Mouse (Mus musculus) monocyte, adult 2 months (primary cell): ENCODE measurements around the gene Lat.
A peak's percentile ranks its signal among the peaks of the same experiment; 100 is the strongest.
"Not testable (repeated sequence)": the region's sequence is repeated elsewhere in the genome, so short reads cannot be mapped to it uniquely, and the experiment has no call there.

Experiments
- DNase-seq, 2 experiments: peaks; one replicate each; pipeline ENCODE4 v3.0.0; 2022; ENCODE audit warnings: low spot score in 2 of 2, low read depth in 1 of 2

Lat gene

GRCm38 (mm10) chr7:126369393-126369792 is at the start of gene Lat:
Gene Lat (minus strand): TSS chr7:126369570.
- DNase-seq = no peak

GRCm38 (mm10) chr7:126418496-126418895 is 49.1 kb upstream of the Lat start:
- no peak for DNase-seq

DNA sequence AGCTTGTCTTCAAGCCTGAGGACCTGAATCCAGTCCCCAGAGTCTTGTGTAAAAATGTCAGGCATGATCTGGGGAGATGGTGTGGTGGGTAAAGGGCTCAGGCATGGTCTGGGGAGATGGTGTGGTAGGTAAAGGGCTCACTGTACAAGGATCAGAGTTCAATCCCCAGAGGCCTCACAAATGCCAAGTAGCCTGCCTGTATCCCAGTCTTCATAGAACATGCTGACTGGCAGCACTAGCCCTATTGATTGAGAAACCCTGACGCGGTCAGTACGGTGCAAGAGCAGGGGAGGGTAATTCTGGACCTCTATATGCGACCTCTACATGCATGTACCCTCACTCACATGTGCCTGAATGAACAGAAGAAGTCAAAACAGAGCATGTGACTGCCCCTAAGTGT is 48.2 kb upstream of the Lat start:
- DNase-seq = no peak

GRCm38 (mm10) chr7:126417045-126417444 is 47.7 kb upstream of the Lat start:
- DNase-seq = no peak

GRCm38 (mm10) chr7:126416615-126417014 is 47.2 kb upstream of the Lat start:
- no peak for DNase-seq

GRCm38 (mm10) chr7:126414725-126415124 is 45.4 kb upstream of the Lat start, which contains the start of gene Cd19:
Gene Cd19 (minus strand): TSS chr7:126414889.
- no peak for DNase-seq

DNA sequence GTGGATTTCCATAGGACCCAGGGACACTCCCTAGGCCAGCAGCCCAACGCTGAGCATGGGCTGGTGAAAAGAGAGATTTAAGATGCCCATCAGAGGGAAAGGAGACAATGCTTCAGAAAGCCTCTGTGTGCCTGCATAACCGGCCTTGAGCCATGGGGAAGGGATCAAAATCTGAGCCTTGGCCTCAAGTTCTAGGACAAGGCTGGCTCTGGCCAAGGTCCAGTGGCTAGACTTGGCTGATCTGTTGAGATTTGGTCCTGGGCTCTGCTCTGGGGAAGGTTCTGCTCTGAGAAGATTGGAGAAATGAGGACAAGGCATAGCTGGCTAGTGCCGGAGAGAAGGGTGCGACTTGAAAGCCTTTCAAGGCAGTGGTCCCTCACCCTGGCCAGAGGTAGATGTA is 41.7 kb upstream of the Lat start:
- no peak for DNase-seq

DNA sequence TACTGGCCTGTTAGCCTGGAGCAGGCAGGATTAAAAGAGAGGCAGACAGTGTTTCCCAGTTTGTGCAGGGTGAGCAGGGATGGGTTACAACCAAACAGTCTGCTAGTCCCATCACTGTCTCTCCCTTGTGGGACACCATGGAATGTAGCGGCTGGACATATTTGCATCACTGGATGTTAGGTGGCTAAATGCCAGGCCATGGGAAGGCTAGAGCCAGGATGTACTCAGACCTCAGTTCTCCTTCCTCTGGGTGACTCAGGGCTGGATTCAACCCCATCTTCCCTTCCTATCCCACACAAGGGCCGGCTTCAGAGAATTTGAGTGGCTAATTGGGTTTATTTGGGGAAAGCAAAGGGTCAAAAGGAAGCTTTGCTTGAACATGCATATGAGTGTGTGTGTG is 39.3 kb upstream of the Lat start:
- DNase-seq = no peak

DNA sequence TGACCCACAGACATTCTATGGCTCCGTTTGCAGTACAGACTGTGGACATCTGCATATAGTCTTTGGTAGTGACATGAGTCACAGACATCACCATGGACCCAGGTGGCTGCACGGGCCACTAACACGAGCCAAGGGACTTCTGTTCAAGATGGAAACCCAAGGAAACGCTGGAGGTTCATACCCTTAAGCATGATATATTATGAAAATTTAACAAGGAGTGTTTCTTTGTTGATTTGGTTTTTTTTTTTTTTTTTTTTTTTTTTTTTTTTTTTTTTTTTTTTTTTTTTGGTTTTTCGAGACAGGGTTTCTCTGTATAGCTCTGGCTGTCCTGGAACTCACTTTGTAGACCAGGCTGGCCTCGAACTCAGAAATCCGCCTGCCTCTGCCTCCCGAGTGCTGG is 33.1 kb upstream of the Lat start:
- DNase-seq = not testable (repeated sequence)

GRCm38 (mm10) chr7:126399548-126399947 is 30.2 kb upstream of the Lat start:
- peak; percentile 13 to 68 for DNase-seq

GRCm38 (mm10) chr7:126397822-126398221 is 28.5 kb upstream of the Lat start:
- DNase-seq = no peak

DNA sequence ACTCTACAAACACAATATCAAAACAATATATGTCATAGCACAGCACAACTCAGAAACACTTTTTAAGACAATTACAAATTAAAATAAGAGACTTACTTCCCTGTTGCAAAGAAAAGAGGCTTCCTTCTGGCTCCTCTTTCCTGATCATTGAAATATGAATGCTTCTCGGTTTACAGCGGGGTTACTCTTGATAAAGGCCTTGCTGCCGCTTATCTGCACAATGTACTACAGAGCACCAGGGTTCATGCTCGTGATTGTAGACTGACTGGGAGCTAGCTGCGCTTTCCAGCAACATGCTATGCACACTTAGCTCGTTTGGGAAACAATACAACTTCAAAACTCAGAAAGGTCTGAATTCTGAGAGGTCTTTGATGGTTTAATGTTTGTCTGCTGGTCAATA is 27.9 kb upstream of the Lat start:
- DNase-seq = no peak

GRCm38 (mm10) chr7:126396298-126397119 is 27.1 kb upstream of the Lat start, which contains the start of gene Nfatc2ip:
Gene Nfatc2ip (minus strand): TSS chr7:126396737.
- peak; percentile 89 to 92 for DNase-seq

DNA sequence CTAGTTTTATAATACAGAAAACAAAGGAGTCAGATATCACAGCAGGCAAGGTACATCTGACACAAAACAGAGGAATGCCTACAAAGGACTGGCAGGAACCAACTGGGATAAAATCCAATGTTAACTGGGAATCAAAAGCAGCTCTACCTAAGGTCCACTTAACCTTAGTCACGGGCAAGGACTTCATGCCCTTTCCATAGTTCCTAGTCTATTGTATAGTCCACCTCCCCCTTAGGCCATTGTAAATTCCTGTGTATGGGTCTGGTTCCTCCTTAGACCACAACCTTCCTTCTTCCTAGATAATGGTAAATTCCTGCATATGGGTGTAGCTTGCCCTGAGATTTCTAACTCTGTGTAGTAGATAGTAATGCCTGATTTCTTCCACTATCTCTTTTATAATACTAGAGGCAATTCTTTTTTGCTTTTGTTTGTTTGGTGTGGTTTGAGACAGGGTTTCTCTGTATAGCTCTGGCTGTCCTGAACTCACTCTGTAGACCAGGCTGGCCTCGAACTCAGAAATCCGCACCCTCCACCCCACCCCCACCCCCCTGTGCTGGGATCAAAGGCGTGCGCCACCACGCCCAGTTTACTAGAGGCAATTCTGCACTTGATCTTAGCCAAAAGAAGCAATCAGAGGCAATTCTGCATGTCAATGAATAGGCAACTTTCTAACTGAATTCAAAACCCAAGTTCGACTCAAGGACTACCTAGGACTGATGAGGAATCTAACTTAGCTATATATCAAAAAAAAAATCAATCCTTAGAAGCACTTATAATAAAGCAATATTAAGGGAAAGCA is 22.9 kb upstream of the Lat start:
- DNase-seq = not testable (repeated sequence)

GRCm38 (mm10) chr7:126388185-126388584 is 18.8 kb upstream of the Lat start:
- DNase-seq = no peak

GRCm38 (mm10) chr7:126383565-126383964 is 14.2 kb upstream of the Lat start:
- DNase-seq = no peak

- peak; percentile 79 to 87 for DNase-seq
These were observed 8.1 kb upstream of the Lat start, which contains the start of gene Spns1 for GRCm38 (mm10) chr7:126377278-126378158. Gene Spns1 (minus strand): TSS chr7:126377450.

DNA sequence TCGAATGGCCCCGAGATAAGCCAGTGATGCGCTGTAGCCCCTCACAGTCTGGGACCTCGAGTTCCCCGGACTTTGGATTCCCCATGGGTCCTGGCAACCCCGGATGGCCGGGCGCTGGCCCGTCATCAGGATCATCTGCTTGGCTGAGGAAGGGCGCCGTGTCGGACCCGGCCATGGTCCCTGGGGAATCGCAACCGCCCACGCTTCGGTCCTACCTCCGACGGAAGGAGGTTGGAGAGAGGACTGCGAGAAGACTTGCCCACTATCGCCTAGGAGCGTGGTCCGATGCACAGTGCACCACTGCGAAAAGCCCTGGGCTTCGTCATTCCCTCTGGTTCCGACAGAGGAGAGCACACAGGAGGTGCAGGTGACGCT is 7.5 kb upstream of the Lat start:
- no peak for DNase-seq

GRCm38 (mm10) chr7:126375012-126375411 is 5.6 kb upstream of the Lat start:
- no peak for DNase-seq

DNA sequence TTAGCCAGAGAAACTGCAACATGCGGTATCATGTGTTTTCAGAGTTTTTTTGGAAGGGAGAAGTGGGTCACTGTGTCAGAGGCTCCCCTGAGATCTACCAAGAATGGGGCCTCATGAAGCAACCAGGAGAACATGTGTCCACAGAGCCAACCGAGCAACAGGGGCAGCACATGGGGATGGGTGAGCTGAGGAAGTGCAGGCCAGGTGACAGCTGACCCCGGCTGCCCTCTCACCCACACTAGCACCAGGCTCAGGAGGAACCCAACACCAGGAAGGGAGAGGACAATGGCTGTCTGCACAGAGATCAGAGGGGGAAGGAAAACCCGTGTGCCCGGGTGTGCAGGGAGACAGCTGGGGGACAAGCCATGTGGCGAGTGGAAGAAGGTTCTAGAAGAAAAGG is 5.2 kb upstream of the Lat start:
- no peak for DNase-seq

DNA sequence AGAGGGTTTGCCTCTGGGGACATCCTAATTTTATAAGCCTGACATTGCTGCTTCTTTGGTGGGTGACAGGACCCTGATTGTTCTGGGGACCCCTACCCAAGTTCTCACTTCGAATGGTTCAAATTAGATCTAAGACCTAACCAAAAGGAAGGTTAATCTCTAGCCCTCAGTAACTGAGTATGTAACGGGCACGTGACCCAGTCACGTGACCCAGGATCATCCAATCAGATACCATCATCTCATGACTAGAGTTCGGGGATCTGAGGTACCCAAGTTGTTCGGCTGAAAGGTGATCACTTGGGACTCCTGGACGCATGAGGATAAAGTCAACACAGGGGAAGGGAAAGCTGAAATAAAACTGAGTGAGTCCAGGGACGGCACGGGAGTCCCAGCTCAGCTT is 3.6 kb upstream of the Lat start:
- DNase-seq = no peak
